Mouse (Mus musculus) myocyte (in vitro differentiated cells): ENCODE data around the gene Ptchd3. TPM values are rescaled to one million over a fixed set of nuclear protein-coding genes. Genes with fewer than 3 reads are reported as not detected.

Experiments used
- H3K27me3 ChIP-seq: one replicate; pipeline ENCODE4 v1.6.1; 2011; ENCODE audit not compliant: control insufficient read depth, insufficient read depth, insufficient read length
- H3K36me3 ChIP-seq: one replicate; pipeline ENCODE4 v1.6.1; 2011; ENCODE audit not compliant: control insufficient read depth, insufficient read depth
- H3K4me2 ChIP-seq: one replicate; pipeline ENCODE4 v1.6.1; 2011; ENCODE audit warnings: low read depth, control low read depth
- H3K4me3 ChIP-seq: one replicate; pipeline ENCODE4 v1.5.1; 2011; ENCODE audit warnings: mild to moderate bottlenecking, control low read depth, moderate library complexity
- H3K79me2 ChIP-seq: one replicate; pipeline ENCODE4 v1.6.1; 2011; ENCODE audit not compliant: control insufficient read depth, insufficient read depth
- H3ac ChIP-seq: one replicate; pipeline ENCODE4 v1.6.1; 2011; ENCODE audit not compliant: control insufficient read depth, insufficient read length
- CEBPB ChIP-seq: IDR thresholded peaks from 2 replicates; pipeline ENCODE4 v1.6.1; 2011; ENCODE audit warnings: mild to moderate bottlenecking, moderate library complexity; ENCODE audit not compliant: poor library complexity, insufficient read depth, severe bottlenecking
- E2F4 ChIP-seq: IDR thresholded peaks from one replicate; pipeline ENCODE4 v1.6.1; 2011; ENCODE audit warnings: mild to moderate bottlenecking, control low read depth, moderate library complexity; ENCODE audit not compliant: insufficient read depth
- MAX ChIP-seq: IDR thresholded peaks from one replicate; pipeline ENCODE4 v1.6.1; 2011; ENCODE audit warnings: low read depth, mild to moderate bottlenecking, control low read depth
- MYOD1 ChIP-seq, 3 experiments: IDR thresholded peaks; one replicate each; pipeline ENCODE4 v1.6.1; 2011; ENCODE audit warnings: control low read depth in 2 of 3, low read depth in 2 of 3, mild to moderate bottlenecking in 2 of 3, moderate library complexity in 1 of 3; ENCODE audit not compliant: insufficient read length in 2 of 3, control insufficient read depth in 1 of 3
- MYOG ChIP-seq, 3 experiments: IDR thresholded peaks; one replicate each; pipeline ENCODE4 v1.6.1; 2011; ENCODE audit warnings: control low read depth in 2 of 3, low read depth in 2 of 3, mild to moderate bottlenecking in 2 of 3; ENCODE audit not compliant: insufficient read length in 2 of 3, control insufficient read depth in 1 of 3, insufficient read depth in 1 of 3
- POLR2A ChIP-seq: IDR thresholded peaks from one replicate; pipeline ENCODE4 v1.6.1; 2011; ENCODE audit warnings: low read depth, mild to moderate bottlenecking, control low read depth, moderate library complexity; ENCODE audit not compliant: insufficient read length
- POLR2AphosphoS2 ChIP-seq: IDR thresholded peaks from one replicate; pipeline ENCODE4 v1.6.1; 2011; ENCODE audit warnings: low read depth, control low read depth; ENCODE audit not compliant: insufficient read length
- REST ChIP-seq: IDR thresholded peaks from one replicate; pipeline ENCODE4 v1.6.1; 2011; ENCODE audit warnings: mild to moderate bottlenecking, control low read depth, moderate library complexity; ENCODE audit not compliant: insufficient read depth, insufficient read length
- SRF ChIP-seq: IDR thresholded peaks from one replicate; pipeline ENCODE4 v1.6.1; 2011; ENCODE audit warnings: low read depth; ENCODE audit not compliant: control insufficient read depth, insufficient read length
- TCF12 ChIP-seq: IDR thresholded peaks from one replicate; pipeline ENCODE4 v1.6.1; 2011; ENCODE audit warnings: mild to moderate bottlenecking, control low read depth; ENCODE audit not compliant: poor library complexity, insufficient read depth, severe bottlenecking
- TCF3 ChIP-seq: IDR thresholded peaks from one replicate; pipeline ENCODE4 v1.6.1; 2011; ENCODE audit warnings: low read depth, control low read depth; ENCODE audit not compliant: insufficient read length
- USF1 ChIP-seq: IDR thresholded peaks from one replicate; pipeline ENCODE4 v1.6.1; 2011; ENCODE audit warnings: low read depth, mild to moderate bottlenecking, control low read depth, moderate library complexity
- polyA plus RNA-seq: library from polyadenylated mRNA; unstranded; fragments of >200 nt; fragmentation: generic; extraction: Trizol; gene quantifications from one replicate; pipeline ENCODE4 v1.2.1, GENCODE M21; 2012; ENCODE audit warnings: missing spikeins

Ptchd3 gene
- polyA plus RNA-seq: not detected

DNA sequence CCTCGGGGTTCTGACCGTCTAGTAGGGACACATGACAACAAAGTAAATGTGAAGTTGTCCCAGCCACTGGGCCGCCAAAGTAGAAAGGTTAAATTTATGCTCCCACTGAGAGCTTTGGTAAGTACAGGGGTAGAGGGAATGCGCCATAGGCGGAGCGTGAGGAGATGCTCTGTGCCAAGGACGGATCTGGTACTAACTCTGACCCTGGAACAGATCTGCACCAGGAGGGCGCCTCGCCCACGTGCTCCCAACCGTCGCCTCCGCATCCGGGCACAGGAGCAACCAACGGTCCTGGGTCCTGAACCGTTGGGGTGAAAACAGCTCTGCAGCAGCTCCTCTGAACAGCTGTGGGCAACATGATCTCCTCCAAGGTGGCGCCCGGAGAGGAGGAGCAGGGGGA is at the start of gene Ptchd3:
Gene Ptchd3, plus strand, starts transcription at position 301 of the 400 bp plus-strand sequence.
- Histone ChIP-seq H3K4me2 (no peak within 1 kb of the TSS), H3K27me3 (no peaks in the 10 kb centered on the region), H3K79me2 (no peaks in the 10 kb centered on the region), H3ac (no peak within 1 kb of the TSS), H3K4me3 (no peak within 1 kb of the TSS), H3K36me3 (no peaks in the 10 kb centered on the region)
- no peak for TF ChIP-seq TCF3

DNA sequence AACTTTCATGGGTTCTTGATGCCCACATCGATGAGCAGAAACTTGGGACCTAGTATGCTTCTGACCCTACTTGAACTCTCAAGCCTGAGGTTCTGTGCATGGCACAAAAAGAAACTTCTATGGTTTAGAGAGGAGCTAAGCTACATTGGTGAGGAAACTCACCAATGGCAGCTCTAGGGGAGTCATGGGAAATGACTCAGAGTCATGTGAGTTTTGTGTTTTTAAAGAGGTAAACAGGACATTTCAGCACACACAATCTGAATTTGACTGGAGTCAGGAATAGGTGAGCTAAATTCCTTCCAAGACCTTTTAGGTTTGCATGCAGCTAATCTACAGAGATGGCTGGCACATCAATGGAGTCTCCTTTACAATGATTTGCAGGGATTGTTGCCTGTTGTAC is 48.2 kb upstream of the Ptchd3 start:
- no peak overlapping the region for H3ac ChIP-seq
- no peak overlapping the region for H3K4me2 ChIP-seq
- TF ChIP-seq CEBPB (no peak), REST (no peak), TCF12 (no peak), USF1 (no peak), E2F4 (no peak)
- no peaks in the 10 kb centered on the region for H3K36me3 ChIP-seq
- no peaks in the 10 kb centered on the region for H3K79me2 ChIP-seq
- no peak overlapping the region for H3K4me3 ChIP-seq
- no peaks in the 10 kb centered on the region for H3K27me3 ChIP-seq

DNA sequence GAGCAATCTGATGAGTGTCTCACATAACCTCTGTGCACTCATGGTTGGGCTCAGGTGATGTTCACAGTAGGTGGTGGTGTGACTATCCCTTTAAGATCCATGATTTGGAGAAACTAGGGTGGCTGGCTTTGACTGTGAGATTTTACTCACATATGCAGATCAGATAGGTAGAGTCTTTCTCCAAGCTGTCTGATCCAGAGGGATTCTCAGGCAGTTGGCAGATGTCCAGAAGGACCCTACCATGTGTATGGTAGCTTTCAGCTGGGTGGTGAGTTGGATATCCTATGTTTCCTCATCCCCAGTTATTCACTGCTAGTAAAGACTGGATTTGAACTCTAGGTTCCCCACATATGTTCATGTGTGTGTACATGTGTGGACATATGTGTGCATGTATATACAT is 42.6 kb upstream of the Ptchd3 start:
- no peak overlapping the region for H3K4me3 ChIP-seq
- no peak overlapping the region for H3ac ChIP-seq
- no peaks in the 10 kb centered on the region for H3K27me3 ChIP-seq
- H3K79me2 ChIP-seq: no peaks in the 10 kb centered on the region
- TF ChIP-seq E2F4 (no peak), MYOG (IDR thresholded peaks at IDR 0.05; ENCODE audit: control insufficient read depth in 1 of 3, insufficient read depth in 1 of 3, insufficient read length in 2 of 3, low read depth in 2 of 3) (no peak), MAX (no peak), POLR2AphosphoS2 (no peak), TCF3 (no peak), USF1 (no peak), MYOD1 (IDR thresholded peaks at IDR 0.05; ENCODE audit: control insufficient read depth in 1 of 3, insufficient read length in 2 of 3, low read depth in 2 of 3) (no peak), POLR2A (no peak), TCF12 (no peak), SRF (no peak), CEBPB (no peak), REST (no peak)
- H3K36me3 ChIP-seq: no peaks in the 10 kb centered on the region
- H3K4me2 ChIP-seq: no peak overlapping the region

DNA sequence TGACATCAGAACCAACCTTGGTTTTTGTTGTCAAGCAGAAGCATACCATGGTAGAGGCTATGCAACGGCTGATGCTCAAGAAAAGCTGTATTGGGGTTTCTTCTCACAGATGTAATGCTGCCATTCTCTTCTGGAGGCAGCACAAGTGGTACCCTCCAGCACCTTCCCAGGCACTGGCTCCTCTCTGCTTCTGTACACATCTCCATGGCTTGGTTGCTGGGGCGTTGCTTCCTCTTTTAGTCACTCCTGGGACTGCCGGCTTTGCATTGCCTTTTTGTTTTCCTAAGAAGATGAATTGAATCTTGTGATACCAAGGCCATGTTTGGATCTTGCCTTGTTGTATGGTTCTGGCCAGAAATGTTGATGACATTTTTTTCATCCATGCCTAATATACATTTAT is 40.5 kb upstream of the Ptchd3 start:
- no peak overlapping the region for H3K4me2 ChIP-seq
- TF ChIP-seq CEBPB (no peak), SRF (no peak), POLR2AphosphoS2 (no peak), E2F4 (no peak), TCF12 (no peak), MYOG (IDR thresholded peaks at IDR 0.05; ENCODE audit: control insufficient read depth in 1 of 3, insufficient read depth in 1 of 3, insufficient read length in 2 of 3, low read depth in 2 of 3) (no peak), USF1 (no peak), POLR2A (no peak), MAX (no peak), MYOD1 (IDR thresholded peaks at IDR 0.05; ENCODE audit: control insufficient read depth in 1 of 3, insufficient read length in 2 of 3, low read depth in 2 of 3) (no peak), REST (no peak), TCF3 (no peak)
- H3K4me3 ChIP-seq: no peak overlapping the region
- no peaks in the 10 kb centered on the region for H3K36me3 ChIP-seq
- no peaks in the 10 kb centered on the region for H3K79me2 ChIP-seq
- H3K27me3 ChIP-seq: no peaks in the 10 kb centered on the region
- no peak overlapping the region for H3ac ChIP-seq

DNA sequence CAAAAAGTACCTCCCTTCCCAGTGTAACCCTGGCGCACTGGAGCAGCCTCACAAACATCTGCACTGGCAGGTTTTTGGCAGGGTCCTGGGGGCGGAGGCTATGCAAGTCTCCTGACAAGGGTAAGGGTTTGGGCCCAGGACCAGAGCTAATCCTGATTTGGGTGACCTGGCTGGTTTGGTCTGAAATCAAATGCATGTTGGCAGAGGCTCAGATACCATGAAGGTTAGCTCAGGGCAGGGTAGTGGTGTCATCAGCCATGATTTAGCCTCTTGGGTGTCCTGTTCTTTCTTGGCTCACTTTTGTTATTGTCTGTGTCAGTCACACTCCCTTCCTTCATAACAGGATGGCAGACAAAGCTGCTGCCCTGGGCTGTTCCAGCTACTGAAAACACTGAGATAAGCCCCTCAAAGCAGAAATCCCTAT is 39.4 kb upstream of the Ptchd3 start:
- H3K4me3 ChIP-seq: no peak overlapping the region
- H3K36me3 ChIP-seq: no peaks in the 10 kb centered on the region
- H3K4me2 ChIP-seq: no peak overlapping the region
- H3K79me2 ChIP-seq: no peaks in the 10 kb centered on the region
- H3ac ChIP-seq: no peak overlapping the region
- TF ChIP-seq E2F4: no peak
- TF ChIP-seq TCF3: no peak
- no peak for TF ChIP-seq POLR2AphosphoS2
- TF ChIP-seq MAX: no peak
- TF ChIP-seq POLR2A: no peak
- no peak for TF ChIP-seq REST
- TF ChIP-seq MYOG (IDR thresholded peaks at IDR 0.05; ENCODE audit: control insufficient read depth in 1 of 3, insufficient read depth in 1 of 3, insufficient read length in 2 of 3, low read depth in 2 of 3): no peak
- no peak for TF ChIP-seq SRF
- TF ChIP-seq TCF12: no peak
- TF ChIP-seq USF1: no peak
- TF ChIP-seq MYOD1 (IDR thresholded peaks at IDR 0.05; ENCODE audit: control insufficient read depth in 1 of 3, insufficient read length in 2 of 3, low read depth in 2 of 3): no peak
- H3K27me3 ChIP-seq: no peaks in the 10 kb centered on the region
